Mouse (Mus musculus): Measurements from ENCODE around the gene Abr.

Abr gene

DNA sequence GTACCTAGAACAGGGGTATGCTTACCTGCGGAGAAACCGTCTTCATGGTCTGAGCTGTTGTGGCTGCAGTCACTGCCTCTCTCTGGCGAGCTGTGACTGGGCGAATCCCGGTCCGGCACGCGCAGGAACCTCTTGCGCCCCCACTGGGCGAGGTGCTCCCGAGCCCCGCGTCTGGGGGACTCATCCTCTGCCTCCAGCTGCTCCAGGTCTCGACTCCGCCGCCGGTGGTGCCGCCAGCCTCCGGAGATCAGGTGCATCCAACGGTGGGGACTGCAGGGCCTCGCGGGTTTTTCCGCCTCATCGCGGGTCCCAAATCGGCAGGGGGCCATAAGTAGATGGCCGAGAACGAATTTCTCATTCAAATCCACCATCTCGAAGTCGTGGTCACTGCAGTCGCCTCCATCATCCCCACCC lies at the start of gene Abr:
TSS of gene Abr (minus strand) at position 163 of the 414 bp plus-strand sequence.
- DNase-seq (ENCODE audit: low read depth, low spot score) = peak; percentile 70

- DNase-seq (ENCODE audit: low read depth, low spot score) = no peak
Measured at GRCm38 (mm10) chr11:76667807-76668206, 45.7 kb upstream of the Abr start.

- no peak for DNase-seq (ENCODE audit: low read depth, low spot score)
Measured at GRCm38 (mm10) chr11:76666002-76666649, 44.0 kb upstream of the Abr start.

DNA sequence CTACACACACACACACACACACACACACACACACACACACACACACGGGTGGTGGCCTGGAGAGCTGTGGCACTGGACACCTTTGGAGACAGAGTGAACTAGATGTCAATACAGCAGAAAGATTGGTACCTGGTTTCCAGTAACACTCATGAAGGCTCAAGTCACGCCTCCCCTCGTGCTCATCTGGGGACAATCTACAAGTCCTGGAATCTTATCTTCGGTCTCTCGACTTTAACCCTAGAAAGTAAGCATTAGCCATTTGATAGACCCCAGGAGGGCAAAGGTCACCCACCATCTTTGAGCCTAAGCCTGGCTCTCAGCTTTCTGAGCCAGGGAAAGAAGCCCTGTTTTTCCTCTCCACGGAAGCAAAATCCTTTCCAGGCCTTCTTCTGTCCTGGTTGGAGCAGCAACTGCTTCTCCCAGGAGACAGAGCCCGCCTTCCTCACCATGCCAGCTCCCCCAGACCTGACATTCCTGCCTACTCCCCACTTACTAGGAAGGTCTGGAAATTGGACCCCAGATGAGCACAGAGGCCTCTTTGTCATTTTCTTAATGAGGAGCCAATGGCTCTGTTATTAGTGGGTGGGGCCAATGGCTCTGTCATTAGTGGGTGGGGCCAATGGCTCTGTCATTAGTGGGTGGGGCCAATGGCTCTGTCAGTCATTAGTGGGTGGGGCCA lies 39.8 kb upstream of the Abr start:
- no peak for DNase-seq (ENCODE audit: low read depth, low spot score)

- no peak for DNase-seq (ENCODE audit: low read depth, low spot score)
Measured at GRCm38 (mm10) chr11:76659138-76659930, 37.2 kb upstream of the Abr start.

GRCm38 (mm10) chr11:76657450-76657970 lies 35.4 kb upstream of the Abr start:
- no peak for DNase-seq (ENCODE audit: low read depth, low spot score)

DNA sequence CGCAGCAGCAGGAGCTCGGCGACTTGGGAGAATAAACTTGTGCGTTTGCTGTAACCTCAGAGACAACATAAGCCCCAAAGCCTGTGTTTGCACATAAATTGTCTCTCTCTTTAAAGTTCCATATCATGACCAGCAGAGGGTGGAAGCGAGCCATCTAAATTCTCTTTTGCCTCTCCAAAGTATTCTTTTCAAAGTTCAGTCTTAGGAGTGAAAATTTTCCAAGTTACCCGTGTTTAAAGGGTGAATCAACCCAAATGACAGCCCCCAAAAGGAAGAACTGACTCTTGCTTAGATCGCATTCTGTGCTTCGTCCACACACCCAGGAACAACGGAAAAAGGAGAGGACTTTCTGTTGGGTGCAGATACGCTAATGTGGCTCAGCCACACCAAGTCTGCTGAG lies 33.0 kb upstream of the Abr start:
- DNase-seq (ENCODE audit: low read depth, low spot score) = no peak

- no peak for DNase-seq (ENCODE audit: low read depth, low spot score)
Measured at GRCm38 (mm10) chr11:76652838-76653334, 30.8 kb upstream of the Abr start.

- DNase-seq (ENCODE audit: low read depth, low spot score) = no peak
Measured at GRCm38 (mm10) chr11:76650862-76651560, 28.9 kb upstream of the Abr start.

DNA sequence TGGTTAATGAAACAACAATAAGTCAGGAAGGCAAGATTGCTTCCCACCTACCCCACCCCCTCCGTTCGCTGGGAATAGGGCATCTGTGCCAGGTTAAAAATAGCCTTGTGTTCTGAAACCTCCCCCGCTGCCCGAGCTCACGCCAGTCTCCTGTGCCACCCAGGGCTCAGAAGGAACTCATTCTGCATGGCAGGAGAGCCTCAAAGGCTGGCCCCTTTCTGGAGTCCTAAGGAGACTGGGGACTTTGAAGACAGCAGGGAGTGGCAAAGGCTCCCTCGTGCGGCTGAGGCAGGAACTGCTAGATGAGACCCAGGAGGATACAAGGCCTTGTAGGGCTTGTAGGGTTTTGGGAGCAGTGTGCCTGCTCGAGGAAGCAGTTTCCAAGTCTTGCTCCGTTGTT lies 25.4 kb upstream of the Abr start:
- no peak for DNase-seq (ENCODE audit: low read depth, low spot score)

GRCm38 (mm10) chr11:76647062-76647461 lies 24.9 kb upstream of the Abr start:
- DNase-seq (ENCODE audit: low read depth, low spot score) = no peak

DNA sequence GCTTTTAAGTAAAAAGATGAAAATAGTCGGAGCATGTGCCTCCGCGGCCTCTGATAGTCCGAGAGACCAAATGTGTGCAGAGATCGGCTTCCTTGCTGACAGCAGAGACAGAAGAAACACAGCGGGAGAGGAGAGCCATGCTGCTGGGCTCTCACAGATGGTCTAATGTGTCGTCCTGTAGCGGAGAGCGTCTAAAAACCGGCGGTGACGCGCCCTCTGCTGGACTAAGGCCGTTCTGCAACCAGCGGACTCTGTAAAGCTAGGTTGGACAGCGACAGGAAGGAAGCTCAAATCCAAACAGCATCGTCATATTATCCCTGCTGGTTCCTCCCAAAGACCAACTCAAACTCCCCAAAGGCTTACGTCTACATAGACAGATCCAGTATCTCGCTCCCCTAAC lies 23.8 kb upstream of the Abr start:
- no peak for DNase-seq (ENCODE audit: low read depth, low spot score)

- DNase-seq (ENCODE audit: low read depth, low spot score) = no peak
Measured at GRCm38 (mm10) chr11:76645036-76645435, 22.9 kb upstream of the Abr start.

- no peak for DNase-seq (ENCODE audit: low read depth, low spot score)
Measured at GRCm38 (mm10) chr11:76644257-76644656, 22.1 kb upstream of the Abr start.

DNA sequence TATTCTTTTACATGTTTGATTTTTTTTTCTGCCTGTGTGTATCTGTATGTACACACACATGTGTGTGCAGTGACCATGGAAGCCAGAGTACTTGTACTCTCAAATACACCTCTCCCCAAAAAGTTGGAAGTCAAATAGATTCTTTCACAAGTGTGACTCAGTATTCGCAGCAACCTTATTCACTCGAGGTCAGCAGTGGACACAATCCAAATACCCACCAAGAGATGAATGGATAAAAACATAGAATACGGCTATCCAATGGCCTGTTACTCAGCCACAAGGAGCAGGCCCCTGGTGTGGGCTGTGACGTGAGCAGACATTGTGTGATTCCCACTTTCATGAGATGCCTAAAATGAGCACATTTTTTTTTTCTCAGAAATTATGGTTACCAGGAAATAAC lies 18.1 kb upstream of the Abr start:
- DNase-seq (ENCODE audit: low read depth, low spot score) = no peak

DNA sequence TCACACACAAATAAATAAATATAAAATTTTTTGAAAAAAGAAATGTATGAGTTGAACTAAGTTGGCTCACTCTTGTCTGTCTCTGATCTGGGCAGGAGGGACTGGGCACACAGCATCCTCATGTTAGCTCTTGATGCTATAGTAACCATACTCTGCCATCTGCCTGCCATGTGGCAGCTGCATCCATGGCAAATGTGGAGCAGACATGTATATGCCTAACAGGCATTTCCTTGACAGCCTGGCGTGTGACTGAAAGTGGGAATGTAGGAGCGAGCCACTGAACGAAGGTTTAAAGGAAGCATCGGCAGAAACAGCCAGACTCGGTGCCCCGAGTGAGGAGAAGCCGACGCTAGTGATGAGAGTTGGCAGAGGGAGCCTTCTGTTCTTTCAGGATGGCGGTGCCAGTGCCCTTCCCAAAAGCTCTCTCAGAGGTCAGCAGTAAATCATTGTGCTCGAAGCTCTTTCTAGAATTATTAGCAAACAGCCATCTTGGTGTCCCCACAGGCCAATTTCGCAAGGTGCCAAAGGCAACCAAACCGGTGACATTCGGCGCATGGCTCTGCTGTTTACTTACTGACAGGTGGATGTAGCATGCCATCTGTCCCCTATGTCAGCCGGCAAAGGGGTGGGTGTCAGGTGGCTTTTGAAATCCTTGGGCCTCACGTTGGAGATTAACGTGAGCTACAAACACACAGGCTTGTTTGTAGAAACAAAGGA lies 17.3 kb upstream of the Abr start:
- DNase-seq (ENCODE audit: low read depth, low spot score) = no peak

GRCm38 (mm10) chr11:76630487-76630886 lies 8.4 kb upstream of the Abr start:
- DNase-seq (ENCODE audit: low read depth, low spot score) = no peak

DNA sequence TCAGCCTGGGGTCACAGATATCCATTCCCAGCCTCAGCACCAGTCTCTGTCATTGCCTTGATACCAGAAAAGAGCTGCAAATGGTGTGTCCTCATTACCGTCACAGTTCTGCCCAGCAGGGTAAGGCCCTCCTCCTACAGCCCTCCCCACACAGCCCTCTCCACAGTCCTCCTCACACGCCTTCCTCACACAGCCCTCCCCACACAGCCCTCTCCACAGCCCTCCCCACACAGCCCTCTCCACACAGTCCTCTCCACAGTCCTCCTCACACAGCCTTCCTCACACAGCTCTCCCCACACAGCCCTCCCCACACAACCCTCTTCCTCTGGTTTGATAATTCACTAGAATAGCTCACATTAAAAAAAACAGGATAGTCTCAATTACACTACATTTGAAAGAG lies 7.9 kb upstream of the Abr start:
- no peak for DNase-seq (ENCODE audit: low read depth, low spot score)

- DNase-seq (ENCODE audit: low read depth, low spot score) = no peak
Measured at GRCm38 (mm10) chr11:76628613-76629012, 6.5 kb upstream of the Abr start.

DNA sequence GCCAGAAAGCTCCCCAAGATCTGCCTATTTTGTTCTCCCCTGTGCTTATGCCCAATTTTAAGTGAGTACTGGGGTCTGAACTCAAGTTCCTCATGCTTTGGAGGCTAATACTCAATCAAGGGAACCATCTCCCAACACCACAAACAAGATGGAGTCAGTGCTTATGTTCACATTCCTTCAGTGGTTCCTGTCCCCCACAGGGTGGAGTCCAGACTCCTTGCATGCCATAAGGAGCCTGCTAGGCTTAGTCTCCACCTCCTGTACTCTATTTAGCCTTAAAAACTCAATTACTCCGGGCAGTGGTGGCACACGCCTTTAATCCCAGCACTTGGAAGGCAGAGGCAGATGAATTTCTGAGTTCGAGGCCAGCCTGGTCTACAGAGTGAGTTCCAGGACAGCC lies 2.8 kb upstream of the Abr start:
- no peak for DNase-seq (ENCODE audit: low read depth, low spot score)

- no peak for DNase-seq (ENCODE audit: low read depth, low spot score)
Measured at GRCm38 (mm10) chr11:76624071-76624470, 2.0 kb upstream of the Abr start.

Data from WW6 (cell line).